Mouse (Mus musculus) retina, postnatal 1 day (tissue): ENCODE measurements around the gene Prdx6.
"Not testable (repeated sequence)": the region's sequence is repeated elsewhere in the genome, so short reads cannot be mapped to it uniquely, and the experiment has no call there.

Experiments used
- DNase-seq: peaks from one replicate; pipeline ENCODE4 v3.0.0-alpha.2; 2012

Prdx6 gene

GRCm38 (mm10) chr1:161250031-161250603, 902 bp downstream of the Prdx6 start:
- peak; percentile 79 for DNase-seq

GRCm38 (mm10) chr1:161249442-161249841, 1.6 kb downstream of the Prdx6 start:
- DNase-seq = no peak

- no peak for DNase-seq
These were observed 2.3 kb downstream of the Prdx6 start for GRCm38 (mm10) chr1:161248685-161249084.

- no peak for DNase-seq
These were observed 3.1 kb downstream of the Prdx6 start for GRCm38 (mm10) chr1:161247643-161248580.

- no peak for DNase-seq
These were observed 3.8 kb downstream of the Prdx6 start for GRCm38 (mm10) chr1:161247176-161247575.

GRCm38 (mm10) chr1:161237750-161238149, 13.3 kb downstream of the Prdx6 start:
- DNase-seq = no peak

- no peak for DNase-seq
These were observed 13.7 kb downstream of the Prdx6 start for GRCm38 (mm10) chr1:161237339-161237738.

GRCm38 (mm10) chr1:161233226-161233839, 17.7 kb downstream of the Prdx6 start:
- no peak for DNase-seq

GRCm38 (mm10) chr1:161232181-161232580, 18.8 kb downstream of the Prdx6 start:
- DNase-seq = no peak

- peak; percentile 78 for DNase-seq
These were observed 26.2 kb downstream of the Prdx6 start for GRCm38 (mm10) chr1:161224837-161225236.

- DNase-seq = no peak
These were observed 31.2 kb downstream of the Prdx6 start for GRCm38 (mm10) chr1:161219816-161220215.

- DNase-seq = peak; percentile 36
These were observed 36.6 kb downstream of the Prdx6 start for GRCm38 (mm10) chr1:161214465-161214864.

- DNase-seq = no peak
These were observed 51.2 kb downstream of the Prdx6 start for GRCm38 (mm10) chr1:161199856-161200255.

GRCm38 (mm10) chr1:161196364-161196763, 54.7 kb downstream of the Prdx6 start:
- DNase-seq = not testable (repeated sequence)

GRCm38 (mm10) chr1:161195541-161196351, 55.3 kb downstream of the Prdx6 start:
- peak; percentile 93 for DNase-seq

GRCm38 (mm10) chr1:161190253-161190910, 60.6 kb downstream of the Prdx6 start:
- no peak for DNase-seq
